Mouse (Mus musculus) testis, adult 2 months (tissue): Measurements from ENCODE around the gene Mex3a. TPM values are rescaled to one million over a fixed set of nuclear protein-coding genes. Genes with fewer than 3 reads are reported as not detected.

Experiments used
- H3K27ac ChIP-seq: fragments of 200-500 bp; 2 replicates; pipeline ENCODE4 v1.5.1; 2012; ENCODE audit warnings: low read depth, low read length; ENCODE audit not compliant: control insufficient read depth, insufficient read depth
- H3K27me3 ChIP-seq: fragments of 200-500 bp; 2 replicates; pipeline ENCODE4 v1.6.1; 2012; ENCODE audit warnings: mild to moderate bottlenecking, low read length, moderate library complexity; ENCODE audit not compliant: control insufficient read depth, insufficient read depth
- H3K36me3 ChIP-seq: fragments of 200-500 bp; 2 replicates; pipeline ENCODE4 v1.6.1; 2012; ENCODE audit warnings: mild to moderate bottlenecking, low read length; ENCODE audit not compliant: control insufficient read depth, insufficient read depth
- H3K4me1 ChIP-seq: fragments of 200-500 bp; 2 replicates; pipeline ENCODE4 v1.6.1; 2012; ENCODE audit warnings: low read length; ENCODE audit not compliant: control insufficient read depth, insufficient read depth
- H3K4me3 ChIP-seq: fragments of 200-500 bp; 2 replicates; pipeline ENCODE4 v1.5.1; 2012; ENCODE audit warnings: low read depth, mild to moderate bottlenecking, low read length, moderate library complexity, mixed read lengths; ENCODE audit not compliant: control insufficient read depth
- CTCF ChIP-seq: fragments of 200-500 bp; IDR thresholded peaks from 2 replicates; pipeline ENCODE4 v1.5.1; 2012; ENCODE audit warnings: low read depth, mild to moderate bottlenecking, inconsistent platforms, low read length, moderate library complexity; ENCODE audit not compliant: control insufficient read depth, insufficient read depth, insufficient replicate concordance
- POLR2A ChIP-seq: fragments of 200-500 bp; IDR thresholded peaks from 2 replicates; pipeline ENCODE4 v1.6.1; 2012; ENCODE audit warnings: low read depth, mild to moderate bottlenecking, inconsistent platforms, low read length, moderate library complexity; ENCODE audit not compliant: control insufficient read depth
- polyA plus RNA-seq: library from polyadenylated mRNA; depleted of rRNA; stranded (reverse); fragments of >200 nt; gene quantifications from 2 replicates; pipeline ENCODE4 v1.2.3, GENCODE M21; 2012

Mex3a gene
- polyA plus RNA-seq, 1 experiment, result 1.4 TPM

- Histone ChIP-seq H3K36me3 (no peaks in the 10 kb centered on the region), H3K4me3 (no peak within 1 kb of the TSS), H3K27me3 (no peaks in the 10 kb centered on the region), H3K27ac (no peak within 1 kb of the TSS), H3K4me1 (peaks cover 11% of the 10 kb centered on the region)
- TF ChIP-seq CTCF (no peak), POLR2A (no peak)
Observed at GRCm38 (mm10) chr3:88548180-88548917, 16.2 kb downstream of the Mex3a start, which contains the start of gene Rab25. TSS of gene Rab25 (minus strand) at chr3:88548300.

- Histone ChIP-seq H3K27me3 (no peaks in the 10 kb centered on the region), H3K4me1 (peaks cover 14% of the 10 kb centered on the region), H3K36me3 (no peaks in the 10 kb centered on the region), H3K4me3 (no peak overlapping the region), H3K27ac (no peak overlapping the region)
- TF ChIP-seq CTCF (no peak), POLR2A (no peak)
Observed at GRCm38 (mm10) chr3:88551586-88551985, 19.4 kb downstream of the Mex3a start.

- Histone ChIP-seq H3K27me3 (no peaks in the 10 kb centered on the region), H3K27ac (peak overlapping the region; percentile 88), H3K36me3 (no peaks in the 10 kb centered on the region), H3K4me1 (peaks cover 14% of the 10 kb centered on the region), H3K4me3 (peak overlapping the region; percentile 92)
- no peak for TF ChIP-seq CTCF
- TF ChIP-seq POLR2A, result no peak
Observed at GRCm38 (mm10) chr3:88552082-88552645, 20.0 kb downstream of the Mex3a start.

GRCm38 (mm10) chr3:88552676-88553524, 20.7 kb downstream of the Mex3a start, which contains the start of gene Lamtor2:
TSS of gene Lamtor2 (minus strand) at chr3:88553074.
- Histone ChIP-seq H3K4me3 (peak within 1 kb of the TSS; percentile 92), H3K27ac (peak within 1 kb of the TSS; percentile 100), H3K27me3 (no peaks in the 10 kb centered on the region), H3K4me1 (peaks cover 14% of the 10 kb centered on the region), H3K36me3 (no peaks in the 10 kb centered on the region)
- peak; percentile 87; the same call in 1 of the 2 replicates for TF ChIP-seq POLR2A
- TF ChIP-seq CTCF, result no peak

- Histone ChIP-seq H3K4me3 (peak within 1 kb of the TSS; percentile 92), H3K4me1 (peaks cover 9% of the 10 kb centered on the region), H3K36me3 (no peaks in the 10 kb centered on the region), H3K27me3 (no peaks in the 10 kb centered on the region), H3K27ac (peak within 1 kb of the TSS; percentile 100)
- TF ChIP-seq POLR2A (peak; percentile 37; the same call in 1 of the 2 replicates), CTCF (peak; percentile 66)
Observed at GRCm38 (mm10) chr3:88553525-88553879, 21.3 kb downstream of the Mex3a start, which contains the start of gene Ubqln4. TSS of gene Ubqln4 (plus strand) at chr3:88553758.

GRCm38 (mm10) chr3:88553880-88554586, 21.8 kb downstream of the Mex3a start:
- peaks cover 9% of the 10 kb centered on the region for H3K4me1 ChIP-seq
- H3K36me3 ChIP-seq, result no peaks in the 10 kb centered on the region
- peak overlapping the region; percentile 92 for H3K4me3 ChIP-seq
- peak overlapping the region; percentile 89 for H3K27ac ChIP-seq
- TF ChIP-seq CTCF (no peak), POLR2A (no peak; the same call in none of the 2 replicates)
- H3K27me3 ChIP-seq, result no peaks in the 10 kb centered on the region
